ENCODE assay signal across 20 mouse cellular contexts in the genomic region with DNA sequence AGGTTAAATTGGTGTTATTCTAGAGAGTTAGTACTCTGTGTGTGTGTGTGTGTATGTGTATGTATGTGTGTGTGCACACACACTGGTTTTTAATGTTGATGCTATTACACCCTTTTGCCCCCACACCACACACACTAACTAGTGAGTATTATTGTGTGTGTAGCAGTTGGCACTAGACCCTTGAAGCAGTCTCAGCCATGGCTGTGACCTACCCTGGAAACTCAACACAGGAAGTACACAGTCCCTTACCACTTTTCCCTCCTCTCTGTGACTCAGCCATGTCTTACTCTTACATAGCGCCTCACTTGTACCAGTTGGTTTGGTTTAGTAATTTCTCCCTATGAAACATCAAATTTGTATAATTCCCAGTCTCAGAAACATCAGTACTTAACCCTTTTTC. TPM values are rescaled to one million over a fixed set of nuclear protein-coding genes. Genes with fewer than 3 reads are reported as not detected.
DNase-seq lines count a peak whose midpoint lies in the region; ATAC-seq lines count a peak whose summit lies in the region.
"Had no signal": no experiment of that assay in that cellular context is flagged by ENCODE, and none has a peak within 500 bp of the region (broad histone marks: within the 10 kb centered on the region; RNA-seq: fewer than 3 reads in every experiment).

No protein-coding gene starts in this region.

- DNase-seq in 416B (ENCODE audit: low read depth): peak; percentile 64
- DNase-seq in CD4-positive, CD25-positive, alpha-beta regulatory T cell, adult 2 months (ENCODE audit: low read depth, low spot score): peak; percentile 11
- peak; percentile 7 for DNase-seq in T-cell, adult 2 months (ENCODE audit: low spot score)
- DNase-seq in cerebellum, postnatal 14 days: no peak
- DNase-seq in cerebellum, adult 11-12 months: no peak
- no peak for DNase-seq in thymus, postnatal 36 days
- DNase-seq: adrenal gland, postnatal 10 days; adrenal gland, postnatal 36 days; cerebellum, adult 9-11 months; cerebellum, postnatal 36 days; embryo, embryonic 11 days; gastrocnemius, postnatal 10 days; gastrocnemius, postnatal 36 days; heart, adult 18-20 months; heart, postnatal 14 days; kidney, adult 11 months had no signal

- ATAC-seq in megakaryocyte, adult 5-6 weeks (ENCODE audit: poor library complexity, severe bottlenecking): 0 out of 2 replicates have a peak, but pooled peaks have one; percentile 35
- ATAC-seq: forebrain, embryonic 13.5 days; forebrain, embryonic 16.5 days; hindbrain, postnatal 0 days had no signal

RNA-seq across cellular contexts. Expression of gene Chsy1, which starts 37.8 kb away (rescaled TPM):
- total RNA-seq in megakaryocyte, adult 5-6 weeks (2015): 18.2 and 21.2 TPM in 2 replicates
- total RNA-seq in megakaryocyte, adult 5-6 weeks (2017): 37.1 and 37.6 TPM in 2 replicates

Comparison
In these comparisons a context has a peak if more than half of its experiments do, and no peak if none do; other contexts are left out.
1. DNase-seq: peak in 416B (single experiment), CD4-positive, CD25-positive, alpha-beta regulatory T cell, adult 2 months (single experiment) and T-cell, adult 2 months (single experiment); none in cerebellum, postnatal 14 days (0 of 2), cerebellum, adult 11-12 months (single experiment) and thymus, postnatal 36 days (0 of 2).